Mouse (Mus musculus) lung, postnatal 36 days (tissue): ENCODE data around the gene Rbm33.

ENCODE experiments used
- DNase-seq: peaks from one replicate; pipeline ENCODE4 v3.0.0; 2022; ENCODE audit warnings: mixed read lengths

Rbm33 gene

DNA sequence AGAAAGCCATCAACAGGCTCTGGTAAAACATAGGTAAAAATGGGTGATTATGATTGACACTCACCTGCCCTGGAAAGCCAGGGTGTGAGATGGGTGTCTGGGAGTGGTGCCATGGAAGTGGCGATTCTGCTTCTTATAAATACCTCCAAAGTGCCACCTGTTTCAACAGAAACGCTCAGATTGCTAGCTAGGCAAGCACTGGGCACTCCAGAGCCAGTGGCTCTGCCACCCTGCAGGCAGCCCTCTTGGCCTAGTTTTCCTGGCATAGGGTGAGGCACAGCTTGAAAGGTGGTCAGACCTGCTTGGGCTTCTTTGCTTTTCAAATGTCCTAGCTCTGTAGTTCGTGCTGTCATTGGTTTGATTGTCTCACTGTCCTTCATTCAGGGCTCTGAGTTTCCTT lies 97.2 kb downstream of the Rbm33 start:
- peak; percentile 50 for DNase-seq

DNA sequence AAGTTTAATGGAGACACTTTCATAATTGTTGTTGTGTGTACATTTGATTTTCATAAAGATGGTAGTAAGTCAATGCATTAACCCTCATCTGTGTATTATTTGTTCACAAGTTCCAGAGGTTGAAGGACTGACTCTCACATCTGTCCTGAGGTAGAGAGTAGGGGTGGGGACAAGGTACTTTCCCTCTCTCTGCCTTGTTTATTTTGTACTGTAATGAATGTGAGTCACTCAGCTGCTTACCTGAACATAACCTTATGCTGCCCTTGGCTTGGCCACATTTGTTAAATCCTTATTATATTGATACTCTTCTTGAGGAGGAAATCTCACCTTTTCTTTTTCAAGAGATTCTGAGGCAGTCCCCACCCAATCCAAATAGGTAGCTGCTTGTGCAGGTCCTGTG lies 99.1 kb downstream of the Rbm33 start:
- no peak for DNase-seq

DNA sequence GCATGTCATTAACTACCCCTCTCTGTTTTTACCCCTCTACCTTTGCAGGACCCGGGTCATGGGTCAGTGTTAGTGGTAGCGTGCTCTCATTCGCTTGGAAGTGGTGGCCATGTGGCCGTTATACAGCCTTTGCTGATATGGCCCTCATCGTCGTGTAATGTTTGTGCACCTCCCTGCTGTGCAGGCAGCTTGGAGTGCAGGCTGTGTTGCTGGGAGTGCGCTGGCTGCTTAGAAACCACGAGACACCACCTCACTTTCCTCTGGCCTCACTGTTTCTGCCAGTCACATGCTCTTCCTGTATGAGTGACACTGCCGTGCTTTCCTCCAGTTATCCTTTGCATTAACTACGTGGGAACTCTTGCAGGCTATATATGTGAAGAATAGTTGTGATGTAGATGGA lies 101.8 kb downstream of the Rbm33 start:
- DNase-seq, result no peak

DNA sequence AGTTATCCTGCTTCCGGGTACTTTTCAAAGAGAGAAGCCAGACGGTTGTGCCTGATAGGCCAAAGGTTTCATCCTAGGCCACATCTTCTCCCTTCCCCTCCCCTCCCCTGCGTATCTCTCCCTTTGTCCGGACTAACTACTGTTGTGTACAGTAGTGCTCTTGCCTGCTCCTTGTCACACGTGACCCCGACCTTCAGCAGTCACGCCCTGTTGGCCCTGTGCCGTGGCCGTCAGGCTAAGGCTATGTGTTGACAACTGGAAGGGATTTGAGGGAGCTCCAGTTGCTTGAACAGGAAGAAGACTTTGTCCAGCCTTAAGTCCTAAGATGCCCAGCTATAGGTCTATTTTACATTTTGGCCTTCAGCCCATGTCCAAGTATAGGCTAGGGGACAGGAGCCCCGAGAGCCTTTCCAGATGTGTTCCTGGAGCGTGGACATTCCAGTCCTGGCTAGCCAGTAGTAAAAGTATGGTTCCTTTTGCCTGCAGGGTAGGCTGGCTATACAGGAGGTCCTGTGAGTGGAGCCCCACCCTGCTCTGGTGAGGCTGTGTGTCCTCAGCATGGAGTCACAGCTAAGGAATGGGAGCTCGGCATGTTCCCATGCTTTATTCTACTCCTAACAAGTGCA lies 102.8 kb downstream of the Rbm33 start:
- DNase-seq, result peak; percentile 38

DNA sequence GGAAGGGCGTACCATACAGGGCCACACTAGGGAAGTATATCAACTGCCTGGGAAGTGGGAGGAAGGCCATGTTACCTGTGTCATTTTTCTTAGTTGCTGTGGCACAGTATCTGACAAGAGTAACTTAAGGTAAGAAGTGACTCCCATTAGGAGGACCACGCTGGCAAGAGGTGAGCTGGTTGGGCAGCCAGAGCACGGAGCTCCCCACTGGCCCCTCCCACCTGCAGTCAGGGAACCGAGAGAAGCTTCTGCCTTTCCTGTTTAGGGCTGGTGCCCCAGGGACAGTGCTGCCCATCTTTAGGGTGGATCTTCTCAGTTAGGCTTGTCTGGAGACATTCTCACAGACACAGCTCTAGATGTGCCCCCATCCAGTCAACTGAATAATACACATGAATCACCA lies 106.9 kb downstream of the Rbm33 start:
- no peak for DNase-seq

- no peak for DNase-seq
Measured at GRCm38 (mm10) chr5:28425926-28426325, 109.0 kb downstream of the Rbm33 start.

DNA sequence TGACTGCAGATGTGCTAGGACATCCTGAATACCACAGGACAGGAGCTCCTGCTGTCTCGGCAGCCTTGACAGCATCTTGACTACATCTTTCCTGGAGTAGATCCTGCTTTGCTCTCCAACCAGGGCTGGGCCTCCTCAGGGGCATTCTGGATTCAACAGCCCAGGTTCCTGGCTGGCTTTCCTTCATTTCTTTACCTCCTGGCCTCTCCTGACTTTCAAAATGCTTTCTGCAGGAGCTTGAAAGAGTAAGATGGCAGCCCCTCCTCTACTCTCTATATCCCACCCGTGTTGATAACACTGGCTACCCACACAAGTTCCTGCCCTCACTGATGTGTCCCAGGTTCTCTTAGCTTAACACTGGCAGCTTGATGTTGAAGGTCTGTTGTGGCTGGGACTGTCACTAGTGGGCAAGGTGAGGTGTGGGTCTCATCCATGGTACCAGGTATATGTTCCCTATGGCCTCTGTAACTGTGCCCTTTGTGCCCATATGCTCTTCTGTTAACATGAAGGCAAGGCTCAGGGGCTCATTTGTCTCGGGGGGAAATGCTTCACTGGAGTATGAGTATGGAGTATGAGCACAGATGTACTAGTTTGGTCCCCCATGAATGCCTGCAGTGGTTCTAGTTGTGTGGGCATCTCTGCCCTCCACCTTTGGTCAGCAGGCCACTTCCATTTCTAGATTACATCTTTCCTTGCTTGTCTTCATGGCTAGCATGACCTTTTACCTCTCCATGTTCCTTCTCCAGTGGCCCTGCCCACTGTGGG lies 133.4 kb downstream of the Rbm33 start:
- no peak for DNase-seq

GRCm38 (mm10) chr5:28451053-28451638 lies 134.2 kb downstream of the Rbm33 start:
- DNase-seq, result peak; percentile 84

- no peak for DNase-seq
Measured at GRCm38 (mm10) chr5:28453086-28453485, 136.2 kb downstream of the Rbm33 start.

DNA sequence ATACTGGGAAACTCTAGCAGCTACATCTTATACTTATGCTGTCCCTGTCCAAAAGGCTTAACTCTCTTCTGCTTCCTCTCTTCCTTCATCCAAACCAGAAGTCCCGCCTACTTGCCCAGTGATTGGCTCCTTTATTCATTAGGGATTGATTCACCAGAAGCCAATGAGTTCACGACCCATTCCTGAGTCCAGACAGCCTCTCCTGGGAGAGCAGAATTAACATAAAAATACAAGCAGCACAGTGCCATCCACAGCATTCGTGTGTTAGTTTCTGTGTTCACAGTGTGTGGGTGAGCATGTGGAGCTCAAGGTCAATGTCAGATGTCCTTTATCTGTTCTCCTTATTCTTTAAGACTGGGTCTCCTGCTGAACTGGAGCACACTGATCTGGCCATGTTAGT lies 136.6 kb downstream of the Rbm33 start:
- DNase-seq, result no peak

DNA sequence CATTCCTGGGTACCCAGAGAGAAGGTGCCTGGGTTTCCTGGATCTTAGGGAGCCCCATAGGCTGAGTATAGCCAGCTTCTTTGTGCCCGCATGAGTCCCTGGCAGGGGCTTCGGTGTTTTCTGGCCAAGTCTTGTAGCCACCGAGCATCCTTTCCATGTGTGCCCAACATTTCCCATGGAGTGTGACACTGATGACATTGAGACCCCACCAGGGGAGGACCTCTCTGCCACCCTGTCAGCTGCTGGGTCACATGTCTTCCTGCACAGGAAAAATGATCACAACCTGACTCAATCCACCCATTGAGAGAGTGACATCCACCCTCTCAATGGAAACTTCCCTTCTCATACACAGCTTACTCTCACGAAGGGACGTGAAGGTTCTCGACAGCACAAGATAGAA lies 137.6 kb downstream of the Rbm33 start:
- DNase-seq, result no peak

- no peak for DNase-seq
Measured at GRCm38 (mm10) chr5:28455721-28456120, 138.8 kb downstream of the Rbm33 start.

- no peak for DNase-seq
Measured at GRCm38 (mm10) chr5:28456366-28456765, 139.4 kb downstream of the Rbm33 start.

- peak; percentile 53 for DNase-seq
Measured at GRCm38 (mm10) chr5:28457921-28458641, 141.2 kb downstream of the Rbm33 start.

DNA sequence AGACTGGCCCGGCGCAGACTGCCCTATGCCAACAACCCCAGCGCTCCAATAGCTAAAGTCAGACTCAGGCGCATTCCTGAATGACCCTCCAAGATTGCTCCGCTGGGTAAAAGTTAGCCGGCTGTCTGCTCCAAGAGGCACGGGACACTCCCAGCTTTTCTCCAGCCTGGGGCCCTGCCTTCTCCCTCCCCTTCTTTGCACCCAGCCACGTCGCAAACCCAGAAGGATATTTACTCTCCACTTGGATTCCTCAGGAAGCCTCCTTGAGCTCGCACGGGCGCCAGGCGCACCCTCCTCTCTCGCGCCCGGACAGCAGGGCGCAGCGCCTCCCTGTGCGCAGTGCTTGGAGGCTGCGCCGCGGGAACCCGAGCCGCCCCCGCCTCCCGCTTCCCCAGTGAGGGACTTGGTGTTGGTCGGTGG lies 141.9 kb downstream of the Rbm33 start:
- DNase-seq, result peak; percentile 84

GRCm38 (mm10) chr5:28459456-28460225 lies 142.7 kb downstream of the Rbm33 start:
- DNase-seq, result peak; percentile 86

- peak; percentile 17 for DNase-seq
Measured at GRCm38 (mm10) chr5:28460556-28461350, 143.8 kb downstream of the Rbm33 start.

DNA sequence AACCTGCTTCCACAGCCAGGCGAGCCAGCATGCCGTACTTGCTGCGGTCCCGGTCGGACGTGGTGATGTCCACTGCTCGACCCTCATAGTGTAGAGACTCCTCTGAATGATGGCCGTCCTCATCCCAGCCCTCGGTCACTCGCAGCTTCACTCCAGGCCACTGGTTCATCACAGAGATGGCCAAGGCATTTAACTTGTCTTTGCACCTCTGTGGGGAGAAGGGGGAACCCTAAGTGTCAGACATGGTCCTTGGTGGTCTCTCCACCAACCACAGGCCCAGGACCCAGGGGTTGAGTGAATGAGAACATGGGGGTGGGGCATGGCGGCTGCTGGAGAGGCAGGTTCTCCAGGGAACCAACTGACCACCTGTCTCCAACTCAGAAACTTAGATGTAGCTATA lies 144.5 kb downstream of the Rbm33 start:
- no peak for DNase-seq

GRCm38 (mm10) chr5:28462741-28463590 lies 146.0 kb downstream of the Rbm33 start:
- peak; percentile 55 for DNase-seq

- DNase-seq, result peak; percentile 15
Measured at GRCm38 (mm10) chr5:28463656-28464055, 146.7 kb downstream of the Rbm33 start.
